Mouse (Mus musculus) bone marrow macrophage, adult 2 months (primary cell): Measurements from ENCODE around the gene Pafah1b1. TPM values are rescaled to one million over a fixed set of nuclear protein-coding genes. Genes with fewer than 3 reads are reported as not detected.

Source experiments
- H3K27ac ChIP-seq: 2 replicates; pipeline ENCODE4 v1.5.1; 2012; ENCODE audit warnings: low read depth, low read length; ENCODE audit not compliant: insufficient read depth
- H3K4me1 ChIP-seq: 2 replicates; pipeline ENCODE4 v1.6.1; 2012; ENCODE audit warnings: low read length; ENCODE audit not compliant: control insufficient read depth, insufficient read depth
- H3K4me3 ChIP-seq: 2 replicates; pipeline ENCODE4 v1.5.1; 2012; ENCODE audit warnings: mild to moderate bottlenecking, low read length, moderate library complexity; ENCODE audit not compliant: insufficient read depth
- CTCF ChIP-seq: IDR thresholded peaks from 2 replicates; pipeline ENCODE4 v1.5.1; 2012; ENCODE audit warnings: low read depth, mild to moderate bottlenecking, low read length, moderate library complexity
- POLR2A ChIP-seq: IDR thresholded peaks from 2 replicates; pipeline ENCODE4 v1.6.1; 2012; ENCODE audit warnings: mild to moderate bottlenecking, low read depth, low read length, borderline replicate concordance
- polyA plus RNA-seq: library from polyadenylated mRNA; stranded (reverse); fragments of >200 nt; gene quantifications from 2 replicates; pipeline ENCODE4 v1.2.4, GENCODE M21; 2012; ENCODE audit not compliant: missing spikeins, insufficient read depth, insufficient read length

Pafah1b1 gene
- polyA plus RNA-seq, 1 experiment = 67.9 TPM

GRCm38 (mm10) chr11:74761011-74761705 lies 36.7 kb upstream of the Pafah1b1 start:
- Histone ChIP-seq H3K4me1 (no peaks in the 10 kb centered on the region), H3K27ac (no peak overlapping the region), H3K4me3 (no peak overlapping the region)
- TF ChIP-seq POLR2A (no peak), CTCF (no peak)

- Histone ChIP-seq H3K4me1 (no peaks in the 10 kb centered on the region), H3K4me3 (no peak overlapping the region), H3K27ac (no peak overlapping the region)
- TF ChIP-seq CTCF = no peak
- TF ChIP-seq POLR2A = no peak
Measured at GRCm38 (mm10) chr11:74756631-74757030, 32.2 kb upstream of the Pafah1b1 start.

- Histone ChIP-seq H3K4me1 (no peaks in the 10 kb centered on the region), H3K4me3 (no peak overlapping the region), H3K27ac (no peak overlapping the region)
- no peak for TF ChIP-seq POLR2A
- no peak for TF ChIP-seq CTCF
Measured at GRCm38 (mm10) chr11:74751352-74752066, 27.0 kb upstream of the Pafah1b1 start.

GRCm38 (mm10) chr11:74750662-74751351 lies 26.3 kb upstream of the Pafah1b1 start:
- no peaks in the 10 kb centered on the region for H3K4me1 ChIP-seq
- H3K4me3 ChIP-seq = no peak overlapping the region
- TF ChIP-seq POLR2A (no peak), CTCF (no peak)
- no peak overlapping the region for H3K27ac ChIP-seq

GRCm38 (mm10) chr11:74749241-74749640 lies 24.8 kb upstream of the Pafah1b1 start:
- H3K27ac ChIP-seq = no peak overlapping the region
- no peaks in the 10 kb centered on the region for H3K4me1 ChIP-seq
- TF ChIP-seq CTCF = no peak
- no peak for TF ChIP-seq POLR2A
- H3K4me3 ChIP-seq = no peak overlapping the region

- TF ChIP-seq CTCF = no peak
- no peaks in the 10 kb centered on the region for H3K4me1 ChIP-seq
- no peak overlapping the region for H3K4me3 ChIP-seq
- no peak overlapping the region for H3K27ac ChIP-seq
Measured at GRCm38 (mm10) chr11:74748022-74748421, 23.6 kb upstream of the Pafah1b1 start.

GRCm38 (mm10) chr11:74737861-74738260 lies 13.4 kb upstream of the Pafah1b1 start:
- no peak overlapping the region for H3K27ac ChIP-seq
- TF ChIP-seq POLR2A (no peak), CTCF (no peak)
- H3K4me1 ChIP-seq = no peaks in the 10 kb centered on the region
- no peak overlapping the region for H3K4me3 ChIP-seq

- TF ChIP-seq POLR2A (no peak), CTCF (no peak)
- Histone ChIP-seq H3K27ac (no peak overlapping the region), H3K4me3 (no peak overlapping the region), H3K4me1 (no peaks in the 10 kb centered on the region)
Measured at GRCm38 (mm10) chr11:74734917-74735316, 10.4 kb upstream of the Pafah1b1 start.

GRCm38 (mm10) chr11:74725181-74725580 lies 711 bp upstream of the Pafah1b1 start:
- no peak overlapping the region for H3K27ac ChIP-seq
- H3K4me1 ChIP-seq = peaks cover 7% of the 10 kb centered on the region
- H3K4me3 ChIP-seq = no peak overlapping the region
- TF ChIP-seq CTCF (no peak), POLR2A (no peak)

GRCm38 (mm10) chr11:74723357-74724234 lies 874 bp downstream of the Pafah1b1 start:
- no peak for TF ChIP-seq CTCF
- no peak for TF ChIP-seq POLR2A
- peak overlapping the region; percentile 76 for H3K4me3 ChIP-seq
- H3K27ac ChIP-seq = peak overlapping the region; percentile 83
- peaks cover 7% of the 10 kb centered on the region for H3K4me1 ChIP-seq
